Mouse (Mus musculus) CD8-positive naive resting alpha-beta T cell, adult 2 months (primary cell): ENCODE measurements at regions not wholly inside any gene's neighbourhood (a gene's known extent, or its start where the extent isn't known, plus 50 kb on each side); places are given as distances from the start of the nearest gene placed in this dataset.

Experiments used
- DNase-seq, 2 experiments: peaks; one replicate each; pipeline ENCODE4 v3.0.0; 2022; ENCODE audit warnings: low read depth in 2 of 2, low spot score in 2 of 2

- DNase-seq: peak in 1 of 2 experiments; percentile 14
These were observed 174.4 kb upstream of the Klf12 start for GRCm38 (mm10) chr14:100458727-100459447.

- DNase-seq: no peak
These were observed 173.6 kb upstream of the Klf12 start for GRCm38 (mm10) chr14:100457870-100458726.

- DNase-seq: no peak
These were observed 161.7 kb upstream of the Klf12 start for GRCm38 (mm10) chr14:100446130-100446529.

GRCm38 (mm10) chr14:100444848-100445247 is 160.4 kb upstream of the Klf12 start:
- no peak for DNase-seq

GRCm38 (mm10) chr14:100444099-100444498 is 159.6 kb upstream of the Klf12 start:
- no peak for DNase-seq

- no peak for DNase-seq
These were observed 153.1 kb upstream of the Klf12 start for GRCm38 (mm10) chr14:100437552-100437951.

GRCm38 (mm10) chr14:100429662-100430061 is 145.2 kb upstream of the Klf12 start:
- DNase-seq: no peak

GRCm38 (mm10) chr14:100426399-100426798 is 141.9 kb upstream of the Klf12 start:
- no peak for DNase-seq

GRCm38 (mm10) chr14:100423790-100424189 is 139.3 kb upstream of the Klf12 start:
- no peak for DNase-seq

- DNase-seq: no peak
These were observed 137.2 kb upstream of the Klf12 start for GRCm38 (mm10) chr14:100421666-100422065.

GRCm38 (mm10) chr14:100415099-100415498 is 130.6 kb upstream of the Klf12 start:
- DNase-seq: no peak

- no peak for DNase-seq
These were observed 127.7 kb upstream of the Klf12 start for GRCm38 (mm10) chr14:100412211-100412610.

GRCm38 (mm10) chr14:100397191-100397590 is 112.7 kb upstream of the Klf12 start:
- no peak for DNase-seq

GRCm38 (mm10) chr14:100375218-100375983 is 90.9 kb upstream of the Klf12 start:
- DNase-seq: no peak

GRCm38 (mm10) chr14:100374494-100375217 is 90.2 kb upstream of the Klf12 start:
- DNase-seq: no peak

- no peak for DNase-seq
These were observed 81.9 kb upstream of the Klf12 start for GRCm38 (mm10) chr14:100366234-100366864.

- DNase-seq: no peak
These were observed 78.3 kb upstream of the Klf12 start for GRCm38 (mm10) chr14:100362786-100363185.

GRCm38 (mm10) chr14:100361346-100362029 is 77.0 kb upstream of the Klf12 start:
- no peak for DNase-seq

- DNase-seq: no peak
These were observed 75.4 kb upstream of the Klf12 start for GRCm38 (mm10) chr14:100359881-100360280.

GRCm38 (mm10) chr14:100357131-100357530 is 72.7 kb upstream of the Klf12 start:
- DNase-seq: no peak
